Mouse (Mus musculus): Measurements from ENCODE around the gene Smim7.

DNA sequence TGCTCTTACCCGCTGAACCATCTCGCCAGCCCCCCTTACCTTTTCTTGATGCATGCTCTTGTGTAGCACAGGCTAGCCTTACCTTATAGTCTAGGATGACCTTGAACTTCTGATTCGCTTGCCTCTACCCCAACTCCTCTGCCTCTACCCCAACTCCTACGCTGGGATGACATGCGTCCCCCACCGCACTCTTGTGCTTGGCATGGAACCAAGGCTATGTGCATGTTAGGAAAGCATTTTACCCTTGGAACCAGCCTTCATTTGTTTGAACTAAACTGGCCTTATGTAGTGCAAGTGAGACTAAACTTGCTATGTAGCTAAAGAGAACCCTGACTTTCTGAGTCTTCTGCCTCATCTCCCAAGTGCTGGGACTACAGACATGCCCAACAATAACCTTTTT is 5.0 kb upstream of the Smim7 start:
- TF ChIP-seq CTCF (conservative IDR thresholded peaks at IDR 0.05; ENCODE audit: low read length) (no peak), POU5F1 (IDR thresholded peaks at IDR 0.05; ENCODE audit: borderline replicate concordance, low read length) (no peak)

Measured in E14TG2a.4 (cell line).